Mouse (Mus musculus): ENCODE results near the gene Pla2g4a. TPM values are rescaled to one million over a fixed set of nuclear protein-coding genes. Genes with fewer than 3 reads are reported as not detected.

Gene Pla2g4a
- total and polyA plus RNA-seq, 2 experiments from 2014 or later = 0.93 to 1.3 TPM

DNA sequence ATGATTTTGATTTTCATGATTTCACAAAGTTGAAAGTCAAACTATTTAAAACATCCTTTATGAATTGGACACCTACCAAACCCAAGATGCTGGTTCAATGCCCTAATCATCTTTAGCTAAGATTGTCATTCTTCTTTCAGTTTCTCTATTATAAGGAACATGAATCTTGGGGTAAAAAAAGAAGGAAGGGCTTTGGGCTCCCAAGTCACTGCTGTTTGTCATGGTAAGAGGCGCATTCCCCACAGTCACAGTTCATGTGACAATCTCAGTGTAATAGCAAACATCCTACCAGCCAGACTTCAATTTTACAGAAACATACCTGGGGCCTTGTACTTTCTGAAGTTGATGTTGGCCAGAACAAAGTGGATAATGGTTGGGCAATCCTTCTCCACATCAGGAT is 119.2 kb downstream of the Pla2g4a start:
- Histone ChIP-seq H3K27me3 (ENCODE audit: insufficient read depth, low read length) (no peaks in the 10 kb centered on the region), H3K36me3 (ENCODE audit: insufficient read depth, low read length) (no peaks in the 10 kb centered on the region), H3K9ac (replicated peaks; ENCODE audit: low read length, poor library complexity, severe bottlenecking) (no peak overlapping the region), H3K4me3 (ENCODE audit: low read depth, low read length) (no peak overlapping the region), H3K4me1 (ENCODE audit: insufficient read depth, low read length) (no peaks in the 10 kb centered on the region), H3K9me3 (ENCODE audit: low read length) (no peaks in the 10 kb centered on the region), H3K27ac (ENCODE audit: low read depth, low read length) (no peak overlapping the region), H3K4me2 (ENCODE audit: low read depth, low read length, poor library complexity, severe bottlenecking) (no peak overlapping the region)
- ATAC-seq (ENCODE audit: low FRiP score) (no peak), DNase-seq (ENCODE audit: low spot score) (no peak)
- 100% methylated on average over 1 of the region's 1 CpGs for WGBS
- no peak for TF ChIP-seq CTCF (IDR thresholded peaks at IDR 0.05)

- no peak overlapping the region for H3K4me2 ChIP-seq (ENCODE audit: low read depth, low read length, poor library complexity, severe bottlenecking)
- TF ChIP-seq CTCF (IDR thresholded peaks at IDR 0.05) = no peak
- no peaks in the 10 kb centered on the region for H3K36me3 ChIP-seq (ENCODE audit: insufficient read depth, low read length)
- H3K27me3 ChIP-seq (ENCODE audit: insufficient read depth, low read length) = no peaks in the 10 kb centered on the region
- H3K9me3 ChIP-seq (ENCODE audit: low read length) = no peaks in the 10 kb centered on the region
- WGBS = 93% methylated on average over 4 of the region's 4 CpGs
- H3K9ac ChIP-seq (replicated peaks; ENCODE audit: low read length, poor library complexity, severe bottlenecking) = no peak overlapping the region
- DNase-seq (ENCODE audit: low spot score) (no peak), ATAC-seq (ENCODE audit: low FRiP score) (no peak)
- H3K4me3 ChIP-seq (ENCODE audit: low read depth, low read length) = no peak overlapping the region
- H3K4me1 ChIP-seq (ENCODE audit: insufficient read depth, low read length) = no peaks in the 10 kb centered on the region
- no peak overlapping the region for H3K27ac ChIP-seq (ENCODE audit: low read depth, low read length)
These were observed 120.1 kb downstream of the Pla2g4a start for GRCm38 (mm10) chr1:149840961-149841416.

DNA sequence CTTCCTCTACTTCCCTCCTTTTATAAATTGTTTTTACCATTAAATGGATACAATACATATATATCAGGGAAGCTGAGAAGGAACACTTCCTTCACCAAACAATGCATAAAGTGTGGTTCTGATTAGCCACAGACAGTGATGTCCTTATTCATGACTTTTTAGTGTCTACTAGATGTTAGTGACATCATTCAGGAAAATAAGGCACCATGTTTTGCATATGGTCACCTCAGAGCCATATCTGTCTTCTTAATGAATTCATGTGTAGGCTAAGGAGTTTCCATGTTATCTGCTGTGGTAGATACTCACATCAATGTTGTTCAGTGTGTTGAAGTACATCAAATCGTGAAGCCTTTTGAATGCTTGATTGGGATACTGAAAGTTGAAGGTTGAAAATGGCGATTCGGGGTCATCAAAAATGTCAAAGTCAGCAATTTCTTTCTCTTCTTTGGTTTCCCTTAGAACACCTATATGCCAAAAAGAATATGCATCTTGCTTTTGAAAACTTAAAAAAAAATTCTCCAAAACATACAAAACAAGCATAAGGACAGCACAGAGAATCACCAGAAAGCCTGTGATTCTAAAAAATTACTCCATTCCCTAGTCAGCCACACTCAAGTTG is 120.7 kb downstream of the Pla2g4a start:
- H3K4me1 ChIP-seq (ENCODE audit: insufficient read depth, low read length) = no peaks in the 10 kb centered on the region
- H3K9me3 ChIP-seq (ENCODE audit: low read length) = no peaks in the 10 kb centered on the region
- no peak overlapping the region for H3K9ac ChIP-seq (replicated peaks; ENCODE audit: low read length, poor library complexity, severe bottlenecking)
- DNase-seq (ENCODE audit: low spot score) (no peak), ATAC-seq (ENCODE audit: low FRiP score) (no peak)
- TF ChIP-seq CTCF (IDR thresholded peaks at IDR 0.05) = no peak
- H3K36me3 ChIP-seq (ENCODE audit: insufficient read depth, low read length) = no peaks in the 10 kb centered on the region
- H3K4me3 ChIP-seq (ENCODE audit: low read depth, low read length) = no peak overlapping the region
- no peaks in the 10 kb centered on the region for H3K27me3 ChIP-seq (ENCODE audit: insufficient read depth, low read length)
- 94% methylated on average over 3 of the region's 3 CpGs for WGBS
- no peak overlapping the region for H3K4me2 ChIP-seq (ENCODE audit: low read depth, low read length, poor library complexity, severe bottlenecking)
- no peak overlapping the region for H3K27ac ChIP-seq (ENCODE audit: low read depth, low read length)

- H3K36me3 ChIP-seq (ENCODE audit: insufficient read depth, low read length) = no peaks in the 10 kb centered on the region
- no peak overlapping the region for H3K4me3 ChIP-seq (ENCODE audit: low read depth, low read length)
- H3K4me1 ChIP-seq (ENCODE audit: insufficient read depth, low read length) = no peaks in the 10 kb centered on the region
- ATAC-seq (ENCODE audit: low FRiP score) (no peak), DNase-seq (ENCODE audit: low spot score) (no peak)
- H3K27ac ChIP-seq (ENCODE audit: low read depth, low read length) = no peak overlapping the region
- no peak overlapping the region for H3K4me2 ChIP-seq (ENCODE audit: low read depth, low read length, poor library complexity, severe bottlenecking)
- no peak for TF ChIP-seq CTCF (IDR thresholded peaks at IDR 0.05)
- no peak overlapping the region for H3K9ac ChIP-seq (replicated peaks; ENCODE audit: low read length, poor library complexity, severe bottlenecking)
- no peaks in the 10 kb centered on the region for H3K27me3 ChIP-seq (ENCODE audit: insufficient read depth, low read length)
- H3K9me3 ChIP-seq (ENCODE audit: low read length) = no peaks in the 10 kb centered on the region
- 85% methylated on average over 3 of the region's 3 CpGs for WGBS
These were observed 124.6 kb downstream of the Pla2g4a start for GRCm38 (mm10) chr1:149836496-149836895.

DNA sequence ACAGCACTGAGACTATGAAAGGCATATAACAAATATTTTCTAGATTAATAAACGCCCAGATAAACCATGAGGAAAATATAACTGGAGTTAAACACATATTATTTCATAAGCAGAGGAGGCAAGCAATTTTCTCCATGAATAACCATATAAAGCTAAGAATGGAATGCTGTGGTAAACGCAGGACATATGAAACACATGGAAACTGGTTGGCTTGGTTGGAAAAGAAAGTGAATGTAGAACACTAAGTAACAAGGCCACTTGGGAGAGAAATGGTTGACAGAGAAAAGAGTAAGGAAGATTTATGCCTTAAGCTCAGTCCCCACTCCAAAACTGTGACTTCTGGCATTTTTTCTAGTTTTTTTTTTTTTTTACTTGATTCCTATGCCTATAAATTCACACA is 127.2 kb downstream of the Pla2g4a start:
- 81% methylated on average over 2 of the region's 2 CpGs for WGBS
- Histone ChIP-seq H3K9ac (replicated peaks; ENCODE audit: low read length, poor library complexity, severe bottlenecking) (no peak overlapping the region), H3K4me3 (ENCODE audit: low read depth, low read length) (no peak overlapping the region), H3K36me3 (ENCODE audit: insufficient read depth, low read length) (no peaks in the 10 kb centered on the region), H3K27me3 (ENCODE audit: insufficient read depth, low read length) (no peaks in the 10 kb centered on the region), H3K9me3 (ENCODE audit: low read length) (no peaks in the 10 kb centered on the region), H3K27ac (ENCODE audit: low read depth, low read length) (no peak overlapping the region), H3K4me2 (ENCODE audit: low read depth, low read length, poor library complexity, severe bottlenecking) (no peak overlapping the region), H3K4me1 (ENCODE audit: insufficient read depth, low read length) (no peaks in the 10 kb centered on the region)
- DNase-seq (ENCODE audit: low spot score) (no peak), ATAC-seq (ENCODE audit: low FRiP score) (no peak)
- no peak for TF ChIP-seq CTCF (IDR thresholded peaks at IDR 0.05)

DNA sequence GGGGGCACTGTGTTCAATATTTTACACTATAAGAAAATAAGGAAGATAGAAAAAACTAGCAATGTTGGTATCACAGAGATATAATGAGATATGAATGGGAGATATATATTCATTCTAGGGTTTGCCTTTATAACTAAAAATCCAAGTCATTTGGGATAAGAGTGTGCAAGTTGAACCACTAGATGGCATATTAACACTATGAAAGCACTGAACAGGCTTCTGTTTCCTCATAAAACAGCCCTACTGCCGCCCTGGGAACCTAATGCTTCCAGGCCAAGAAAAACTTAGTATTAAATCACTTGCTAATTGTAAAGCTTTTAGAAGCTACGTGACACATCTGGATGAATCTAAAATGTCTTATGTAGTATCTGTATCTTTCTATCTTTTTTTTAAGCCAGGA is 128.1 kb downstream of the Pla2g4a start:
- TF ChIP-seq CTCF (IDR thresholded peaks at IDR 0.05) = peak; percentile 88
- H3K9me3 ChIP-seq (ENCODE audit: low read length) = no peaks in the 10 kb centered on the region
- H3K9ac ChIP-seq (replicated peaks; ENCODE audit: low read length, poor library complexity, severe bottlenecking) = no peak overlapping the region
- no peak overlapping the region for H3K4me2 ChIP-seq (ENCODE audit: low read depth, low read length, poor library complexity, severe bottlenecking)
- no peaks in the 10 kb centered on the region for H3K36me3 ChIP-seq (ENCODE audit: insufficient read depth, low read length)
- H3K4me3 ChIP-seq (ENCODE audit: low read depth, low read length) = no peak overlapping the region
- no peaks in the 10 kb centered on the region for H3K27me3 ChIP-seq (ENCODE audit: insufficient read depth, low read length)
- no peak overlapping the region for H3K27ac ChIP-seq (ENCODE audit: low read depth, low read length)
- H3K4me1 ChIP-seq (ENCODE audit: insufficient read depth, low read length) = no peaks in the 10 kb centered on the region
- DNase-seq (ENCODE audit: low spot score) = peak; percentile 82
- 24% methylated on average over 2 of the region's 2 CpGs for WGBS
- ATAC-seq (ENCODE audit: low FRiP score) = peak; percentile 85

Data from midbrain, postnatal 0 days (tissue).